Mouse (Mus musculus) kidney, embryonic 16.5 days (tissue): ENCODE data around the gene Rap1a. TPM values are rescaled to one million over a fixed set of nuclear protein-coding genes. Genes with fewer than 3 reads are reported as not detected.

Experiments
- ATAC-seq: fragments of 200-750 bp; cut with Nextera tagmentation; 2 replicates; pipeline ENCODE4 v1.8.0; 2017; ENCODE audit warnings: moderate TSS enrichment; ENCODE audit not compliant: low FRiP score, low TSS enrichment
- H3K27ac ChIP-seq: fragments of 300-500 bp; sonication (generic); 2 replicates; pipeline ENCODE4 v1.5.1; 2014; ENCODE audit warnings: low read length
- H3K27me3 ChIP-seq: fragments of 300-500 bp; sonication (generic); 2 replicates; pipeline ENCODE4 v1.6.1; 2014; ENCODE audit warnings: low read length, control low read depth, mixed read lengths; ENCODE audit not compliant: insufficient read depth
- H3K36me3 ChIP-seq: fragments of 300-500 bp; sonication (generic); 2 replicates; pipeline ENCODE4 v1.6.1; 2014; ENCODE audit warnings: low read length, control low read depth, mixed read lengths; ENCODE audit not compliant: insufficient read depth
- H3K4me1 ChIP-seq: fragments of 300-500 bp; sonication (generic); 2 replicates; pipeline ENCODE4 v1.6.1; 2014; ENCODE audit warnings: low read length, control low read depth, mixed read lengths; ENCODE audit not compliant: insufficient read depth
- H3K4me2 ChIP-seq: fragments of 300-500 bp; sonication (generic); replicated peaks from 2 replicates; pipeline ENCODE4 v1.6.1; 2014; ENCODE audit warnings: low read depth, low read length
- H3K4me3 ChIP-seq: fragments of 300-500 bp; sonication (generic); 2 replicates; pipeline ENCODE4 v1.5.1; 2014; ENCODE audit warnings: mild to moderate bottlenecking, low read length
- H3K9ac ChIP-seq: fragments of 300-500 bp; sonication (generic); replicated peaks from 2 replicates; pipeline ENCODE4 v1.6.1; 2014; ENCODE audit warnings: low read length
- H3K9me3 ChIP-seq: fragments of 300-500 bp; sonication (generic); 2 replicates; pipeline ENCODE4 v1.6.1; 2016; ENCODE audit warnings: low read length, control low read depth
- WGBS: fragments of 180-500 bp; shearing (Covaris S2); extraction: QIAGEN DNeasy Blood & Tissue Kit; methylation state at CpG from one replicate; pipeline ENCODE4 v1.1.7; 2014; 5-methylcytosine and 5-hydroxymethylcytosine counted together
- polyA plus RNA-seq: library from polyadenylated mRNA; unstranded; fragments of >200 nt; fragmentation: Nextera tagmentation; extraction: Ambion mirVana; gene quantifications from 2 replicates; pipeline ENCODE4 v1.2.1, GENCODE M21; 2015

Rap1a gene
- polyA plus RNA-seq, 1 experiment from 2014 or later = 104 TPM

GRCm38 (mm10) chr3:105712827-105713226 is 88.3 kb downstream of the Rap1a start:
- no peak overlapping the region for H3K9ac ChIP-seq
- no peak overlapping the region for H3K4me2 ChIP-seq
- H3K36me3 ChIP-seq = no peaks in the 10 kb centered on the region
- peaks cover 18% of the 10 kb centered on the region for H3K4me1 ChIP-seq
- no peak for ATAC-seq
- no peak overlapping the region for H3K4me3 ChIP-seq
- H3K9me3 ChIP-seq = no peaks in the 10 kb centered on the region
- no peak overlapping the region for H3K27ac ChIP-seq
- H3K27me3 ChIP-seq = no peaks in the 10 kb centered on the region

- Histone ChIP-seq H3K4me3 (no peak overlapping the region), H3K9ac (no peak overlapping the region), H3K27me3 (no peaks in the 10 kb centered on the region; the same call in 1 of the 2 replicates), H3K27ac (no peak overlapping the region), H3K4me2 (no peak overlapping the region), H3K4me1 (peaks cover 20% of the 10 kb centered on the region), H3K36me3 (no peaks in the 10 kb centered on the region), H3K9me3 (no peaks in the 10 kb centered on the region)
- WGBS = 59% methylated on average over 7 of the region's 7 CpGs
- ATAC-seq = no peak
Measured at GRCm38 (mm10) chr3:105711741-105712140, 89.4 kb downstream of the Rap1a start.

- Histone ChIP-seq H3K36me3 (no peaks in the 10 kb centered on the region), H3K4me2 (no peak overlapping the region), H3K4me3 (no peak overlapping the region), H3K27me3 (peaks cover 8% of the 10 kb centered on the region), H3K27ac (no peak overlapping the region), H3K9ac (no peak overlapping the region), H3K4me1 (peaks cover 35% of the 10 kb centered on the region), H3K9me3 (no peaks in the 10 kb centered on the region)
- ATAC-seq = no peak
- WGBS = 62% methylated on average over 6 of the region's 6 CpGs
Measured at GRCm38 (mm10) chr3:105710246-105710645, 90.9 kb downstream of the Rap1a start.

- 17% methylated on average over 7 of the region's 7 CpGs for WGBS
- Histone ChIP-seq H3K4me1 (peaks cover 36% of the 10 kb centered on the region), H3K4me2 (no peak overlapping the region), H3K36me3 (no peaks in the 10 kb centered on the region), H3K27ac (no peak overlapping the region), H3K9ac (no peak overlapping the region), H3K4me3 (no peak overlapping the region), H3K27me3 (peaks cover 14% of the 10 kb centered on the region), H3K9me3 (no peaks in the 10 kb centered on the region)
- no peak for ATAC-seq
Measured at GRCm38 (mm10) chr3:105707590-105707989, 93.5 kb downstream of the Rap1a start.

- Histone ChIP-seq H3K4me3 (no peak overlapping the region), H3K9ac (no peak overlapping the region)
Measured at GRCm38 (mm10) chr3:105706366-105707020, 94.6 kb downstream of the Rap1a start.

GRCm38 (mm10) chr3:105705561-105705960 is 95.6 kb downstream of the Rap1a start:
- Histone ChIP-seq H3K4me2 (peak overlapping the region; percentile 99), H3K9me3 (no peaks in the 10 kb centered on the region), H3K4me3 (peak overlapping the region; percentile 51), H3K36me3 (no peaks in the 10 kb centered on the region), H3K9ac (peak overlapping the region; percentile 67), H3K27me3 (peaks cover 14% of the 10 kb centered on the region), H3K27ac (no peak overlapping the region), H3K4me1 (peaks cover 36% of the 10 kb centered on the region)
- 37% methylated on average over 3 of the region's 3 CpGs for WGBS
- no peak for ATAC-seq

More at GRCm38 (mm10) chr3:105706366-105707020, 94.6 kb downstream of the Rap1a start:
- 46% methylated on average over 4 of the region's 4 CpGs for WGBS
- peak overlapping the region; percentile 99; the same call in 1 of the 2 replicates for H3K4me2 ChIP-seq
- ATAC-seq = no peak
- no peaks in the 10 kb centered on the region for H3K9me3 ChIP-seq
- H3K4me1 ChIP-seq = peaks cover 36% of the 10 kb centered on the region
- no peak overlapping the region for H3K27ac ChIP-seq
- no peaks in the 10 kb centered on the region for H3K36me3 ChIP-seq
- H3K27me3 ChIP-seq = peaks cover 14% of the 10 kb centered on the region

GRCm38 (mm10) chr3:105705061-105705549 is 96.0 kb downstream of the Rap1a start:
- peak overlapping the region; percentile 99 for H3K4me2 ChIP-seq
- WGBS = 0% methylated on average over 27 of the region's 28 CpGs
- H3K4me1 ChIP-seq = peaks cover 33% of the 10 kb centered on the region
- peak overlapping the region; percentile 51 for H3K4me3 ChIP-seq
- peak; percentile 57 for ATAC-seq
- peak overlapping the region; percentile 67 for H3K9ac ChIP-seq
- peaks cover 14% of the 10 kb centered on the region for H3K27me3 ChIP-seq
- H3K9me3 ChIP-seq = no peaks in the 10 kb centered on the region
- peak overlapping the region; percentile 9; the same call in 1 of the 2 replicates for H3K27ac ChIP-seq
- H3K36me3 ChIP-seq = no peaks in the 10 kb centered on the region

GRCm38 (mm10) chr3:105704031-105705008 is 96.8 kb downstream of the Rap1a start, which contains the start of gene Inka2:
Inka2 (plus strand) TSS chr3:105704599.
- 5% methylated on average over 37 of the region's 43 CpGs for WGBS
- peak within 1 kb of the TSS; percentile 57 for H3K27ac ChIP-seq
- H3K9me3 ChIP-seq = no peaks in the 10 kb centered on the region
- ATAC-seq = peak; percentile 97
- H3K36me3 ChIP-seq = no peaks in the 10 kb centered on the region
- peak within 1 kb of the TSS; percentile 51 for H3K4me3 ChIP-seq
- peaks cover 31% of the 10 kb centered on the region for H3K4me1 ChIP-seq
- peak within 1 kb of the TSS; percentile 67 for H3K9ac ChIP-seq
- H3K27me3 ChIP-seq = peaks cover 14% of the 10 kb centered on the region
- peak within 1 kb of the TSS; percentile 99 for H3K4me2 ChIP-seq

- no peak for ATAC-seq
- H3K4me1 ChIP-seq = peaks cover 31% of the 10 kb centered on the region
- peaks cover 14% of the 10 kb centered on the region for H3K27me3 ChIP-seq
- H3K9ac ChIP-seq = no peak overlapping the region
- H3K4me3 ChIP-seq = no peak overlapping the region
- no peaks in the 10 kb centered on the region for H3K9me3 ChIP-seq
- peak overlapping the region; percentile 99; the same call in 1 of the 2 replicates for H3K4me2 ChIP-seq
- WGBS = 47% methylated on average over 6 of the region's 6 CpGs
- H3K36me3 ChIP-seq = no peaks in the 10 kb centered on the region
- peak overlapping the region; percentile 7; the same call in 1 of the 2 replicates for H3K27ac ChIP-seq
Measured at GRCm38 (mm10) chr3:105703571-105703970, 97.6 kb downstream of the Rap1a start.
